Mouse (Mus musculus) liver, adult (tissue): ENCODE measurements around the gene Tex29.

Experiments used
- GATA4 ChIP-seq: IDR thresholded peaks from 2 replicates; pipeline ENCODE4 v1.6.1; 2014; ENCODE audit warnings: mild to moderate bottlenecking, low read length; ENCODE audit not compliant: insufficient replicate concordance

Tex29 gene

DNA sequence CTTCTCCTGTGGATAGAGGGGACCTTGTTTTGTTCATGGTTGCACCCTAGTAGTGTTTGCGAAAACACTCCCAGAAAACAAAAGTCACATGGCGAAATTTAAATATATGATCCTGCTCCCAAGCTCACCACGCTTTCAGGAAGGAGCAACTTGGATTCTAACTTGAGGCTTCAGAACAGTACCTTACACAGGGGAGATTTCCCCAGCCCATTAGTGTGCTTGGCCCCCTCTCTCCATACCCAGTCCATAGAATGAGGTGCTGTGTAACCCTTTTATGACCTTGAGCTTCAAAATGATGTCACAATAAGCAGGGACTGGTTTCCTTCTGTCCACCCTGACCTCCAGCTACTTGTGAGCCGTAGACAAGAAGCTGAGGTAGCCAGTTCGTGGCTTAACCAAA, at the start of gene Tex29:
TSS of gene Tex29 (plus strand) at position 301 of the 400 bp plus-strand sequence.
- no peak for TF ChIP-seq GATA4

DNA sequence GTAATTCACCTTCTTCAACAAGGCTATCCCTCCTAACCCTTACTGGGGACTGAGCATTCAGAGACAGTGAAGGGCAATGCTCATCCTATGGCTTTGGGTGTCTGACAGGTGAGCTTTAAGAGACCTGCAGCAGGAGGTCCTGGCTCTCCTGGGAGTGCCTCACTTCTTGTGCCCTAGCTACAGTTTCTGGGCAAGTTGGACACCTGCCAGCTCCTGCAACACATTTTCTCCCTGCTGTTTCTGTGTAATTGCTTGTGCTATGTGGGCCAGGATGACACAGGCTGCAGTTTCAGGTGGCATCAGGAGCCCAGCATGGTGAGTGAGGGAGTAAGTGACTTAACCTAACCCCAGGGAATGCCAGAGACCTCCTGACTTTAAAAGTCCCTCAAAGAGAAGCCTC, 45.3 kb upstream of the Tex29 start:
- no peak for TF ChIP-seq GATA4

DNA sequence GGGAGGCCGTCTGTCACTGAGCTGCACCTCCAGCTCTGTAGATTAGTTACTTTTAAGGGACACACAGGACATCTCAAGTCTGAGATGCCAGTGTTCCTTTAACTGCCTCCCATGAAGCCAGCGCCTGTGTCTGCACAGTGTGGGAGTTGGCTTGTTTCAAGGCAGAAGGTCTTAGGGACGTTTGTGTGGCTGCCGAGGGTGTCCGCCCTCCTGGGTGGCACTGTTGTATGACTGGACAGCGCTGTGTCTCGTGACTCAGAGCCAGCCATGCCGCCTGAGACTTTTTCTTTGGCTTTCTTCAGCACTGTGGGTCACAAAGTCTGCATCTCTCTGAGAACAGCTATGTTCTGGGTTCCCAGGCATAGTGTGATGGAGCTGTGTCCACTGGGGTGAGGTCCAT, 43.1 kb upstream of the Tex29 start:
- TF ChIP-seq GATA4 = no peak

DNA sequence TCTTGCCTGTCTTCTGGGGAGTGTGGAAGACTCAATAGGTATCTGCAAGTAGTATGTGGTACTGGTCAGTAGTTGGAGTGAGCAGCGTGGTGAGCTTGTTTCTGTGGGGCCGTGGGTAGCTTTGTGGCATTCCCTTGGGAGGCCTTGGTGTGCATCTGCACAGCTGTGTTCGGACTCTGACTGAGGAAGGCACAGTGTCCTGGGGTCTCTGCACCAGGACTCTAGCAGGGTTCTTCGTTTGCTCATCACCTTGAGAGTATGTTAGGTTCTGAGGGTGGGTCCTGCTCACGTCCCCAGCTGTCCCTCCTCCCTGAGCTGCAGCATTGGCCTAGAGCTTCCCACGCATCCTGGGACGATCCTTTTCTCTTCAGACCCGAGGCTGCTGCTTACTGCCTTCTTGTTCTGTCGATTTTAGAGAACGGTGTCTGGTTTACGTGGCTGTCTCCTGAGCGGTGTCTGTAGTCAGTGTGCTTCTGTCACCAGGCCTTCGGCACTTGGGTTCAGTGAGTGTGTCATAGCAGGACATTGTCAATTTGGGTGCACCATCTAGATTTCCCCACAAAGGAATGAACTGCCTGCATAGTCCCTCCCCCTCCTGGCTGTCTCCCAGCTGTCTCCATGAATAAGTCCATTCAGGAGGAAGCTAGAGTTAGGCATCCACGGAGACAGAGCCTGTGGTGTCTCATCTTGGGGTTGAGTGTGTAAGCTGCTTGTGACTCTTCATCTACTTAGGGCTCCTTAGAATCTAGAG, 42.4 kb upstream of the Tex29 start:
- no peak for TF ChIP-seq GATA4

DNA sequence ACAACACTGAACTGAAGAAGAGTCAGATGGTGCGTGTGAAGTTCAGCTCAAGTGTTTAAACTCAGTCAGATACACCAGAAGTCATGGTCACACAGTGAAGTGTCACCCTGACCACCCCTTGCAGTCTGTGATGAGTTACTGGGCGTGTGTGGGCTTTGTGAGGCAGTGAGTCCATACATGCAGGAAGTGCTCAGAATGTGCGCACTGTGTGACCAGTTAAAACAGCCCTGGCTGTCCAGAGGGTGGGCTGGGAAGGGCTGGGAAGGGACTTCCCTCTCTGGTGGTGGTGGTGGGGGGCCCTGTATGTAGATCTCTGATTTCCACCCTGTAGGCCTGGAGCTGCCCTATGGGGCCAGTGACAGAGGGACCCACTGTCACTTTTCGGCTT, 41.8 kb upstream of the Tex29 start:
- TF ChIP-seq GATA4 = no peak

DNA sequence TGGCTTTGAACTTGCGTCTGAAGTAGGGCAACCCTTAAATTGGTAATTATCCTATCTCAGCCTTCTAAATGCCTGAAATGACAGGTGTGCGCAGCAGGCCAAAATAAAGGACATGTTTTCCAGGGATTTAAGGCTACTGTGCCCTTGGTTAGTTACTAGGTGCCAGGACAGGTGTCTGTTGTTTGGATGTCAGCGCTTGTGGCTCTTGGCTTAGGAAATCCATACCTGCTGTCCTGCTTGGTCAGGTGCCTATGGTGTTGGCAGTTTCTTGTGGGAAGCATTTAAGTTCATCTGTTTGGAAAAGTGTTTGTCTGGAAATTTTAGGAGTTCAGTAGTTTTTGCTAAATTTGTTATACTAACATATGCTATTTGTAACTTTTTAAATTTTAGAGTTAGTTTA, 41.2 kb upstream of the Tex29 start:
- no peak for TF ChIP-seq GATA4

DNA sequence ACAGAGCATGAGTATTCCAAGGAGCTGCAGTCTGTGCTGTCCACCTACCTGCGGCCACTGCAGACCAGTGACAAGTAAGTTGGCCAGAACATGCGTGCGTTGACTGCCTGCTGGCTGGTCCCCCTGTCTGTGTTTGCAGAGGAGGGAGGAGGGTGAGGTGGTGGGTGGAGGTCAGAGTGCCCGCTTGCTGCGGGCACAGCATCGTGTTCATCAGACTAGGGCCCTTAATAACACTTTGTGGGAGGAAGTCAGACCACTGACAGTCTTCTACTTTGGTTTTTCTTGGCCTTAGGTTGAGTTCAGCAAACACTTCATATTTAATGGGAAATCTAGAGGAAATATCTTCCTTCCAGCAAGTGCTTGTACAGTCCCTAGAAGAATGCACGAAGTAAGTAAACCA, 39.8 kb upstream of the Tex29 start:
- TF ChIP-seq GATA4 = no peak

DNA sequence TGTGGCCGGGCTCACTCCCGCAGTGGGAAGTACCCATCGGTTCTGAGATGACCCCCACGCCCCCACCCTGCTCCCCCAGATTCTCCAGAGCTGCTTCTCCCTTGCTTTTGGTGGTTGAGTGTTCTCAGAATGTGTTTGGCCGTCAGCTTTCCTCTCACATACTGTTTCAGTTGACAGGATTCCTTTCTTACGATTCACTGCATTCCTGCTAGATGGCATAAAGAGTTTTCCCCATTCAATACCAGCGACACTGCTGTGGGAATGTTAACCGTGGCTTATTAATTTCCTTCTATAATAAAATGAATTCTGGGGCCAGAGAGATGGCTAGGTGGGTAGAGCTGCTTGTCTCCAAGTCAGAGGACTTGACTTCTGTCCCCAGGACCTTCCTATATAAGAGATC, 38.7 kb upstream of the Tex29 start:
- no peak for TF ChIP-seq GATA4

DNA sequence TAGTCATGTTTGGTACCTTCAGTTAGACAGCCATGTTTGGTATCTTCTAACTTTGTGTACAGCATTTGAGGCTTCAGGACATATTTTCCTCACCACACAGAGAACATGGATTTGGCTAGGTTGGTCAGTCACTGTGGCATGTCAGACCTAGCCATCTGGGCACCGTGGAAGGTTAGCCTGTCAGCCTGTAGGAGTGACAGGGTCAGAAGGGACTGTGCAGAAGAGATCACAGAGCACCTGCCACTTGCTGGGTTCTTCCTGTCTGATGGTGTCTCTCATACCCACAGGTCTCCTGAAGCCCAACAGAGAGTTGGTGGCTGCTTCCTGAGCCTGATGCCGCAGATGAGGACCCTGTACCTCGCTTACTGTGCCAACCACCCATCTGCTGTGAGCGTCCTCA, 35.4 kb upstream of the Tex29 start:
- TF ChIP-seq GATA4 = no peak

DNA sequence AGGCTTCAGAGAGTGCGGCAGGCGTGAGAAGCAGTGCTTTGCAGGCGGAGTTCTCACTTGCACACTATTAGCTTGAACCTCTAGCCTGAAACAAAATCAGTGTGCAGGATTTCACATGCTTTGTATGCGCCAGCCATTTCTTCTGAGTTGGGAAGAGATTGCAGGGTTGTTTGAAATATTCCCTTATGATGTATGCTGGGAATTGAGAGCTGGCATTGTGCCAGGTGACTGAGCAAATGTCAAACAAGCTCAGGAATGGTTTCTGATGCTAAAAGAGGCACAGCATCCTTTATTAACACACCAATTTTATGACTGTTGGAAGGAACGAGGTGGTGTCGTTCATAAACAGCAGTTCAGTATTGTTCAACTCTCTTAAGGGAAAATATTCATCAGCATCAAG, 34.0 kb upstream of the Tex29 start:
- TF ChIP-seq GATA4 = no peak

DNA sequence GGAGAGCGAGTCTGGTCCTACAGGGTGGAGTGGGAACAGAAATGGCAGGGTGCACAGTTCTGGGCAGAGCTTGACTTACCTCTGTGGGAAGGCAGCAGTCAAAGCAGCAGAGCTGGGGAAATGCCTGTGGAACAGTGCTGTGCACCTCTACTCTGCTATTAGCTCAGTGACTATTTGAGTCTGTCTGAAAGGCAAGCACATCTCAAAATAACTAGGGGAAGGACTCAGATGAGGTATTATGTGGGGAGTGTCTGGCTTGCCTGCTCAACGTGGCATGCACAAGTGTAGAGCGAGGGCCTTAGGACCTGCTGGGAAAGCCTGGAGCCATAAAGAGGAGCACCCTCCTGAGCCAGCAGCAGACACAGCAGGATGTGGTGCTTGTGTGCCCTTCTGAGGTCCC, 32.9 kb upstream of the Tex29 start:
- no peak for TF ChIP-seq GATA4

DNA sequence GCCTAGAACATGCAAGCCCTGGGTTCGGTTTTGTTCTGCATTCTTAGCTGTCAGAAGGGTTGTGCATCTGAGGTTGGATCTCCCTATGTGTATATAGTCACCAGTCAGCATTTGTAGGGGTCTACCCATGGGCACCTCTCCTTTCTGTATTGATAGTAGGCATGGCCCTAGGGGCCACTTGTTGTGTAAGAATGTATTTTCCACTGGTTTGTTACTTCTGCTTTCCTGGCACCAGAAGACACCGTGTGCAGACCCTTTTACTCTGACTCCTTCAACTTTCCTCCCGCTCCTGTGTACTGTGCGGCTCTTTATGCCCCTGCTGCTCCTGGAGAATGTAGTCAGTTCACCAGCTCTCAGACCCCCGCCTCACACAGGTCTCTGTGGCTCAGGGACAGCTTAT, 32.2 kb upstream of the Tex29 start:
- no peak for TF ChIP-seq GATA4

DNA sequence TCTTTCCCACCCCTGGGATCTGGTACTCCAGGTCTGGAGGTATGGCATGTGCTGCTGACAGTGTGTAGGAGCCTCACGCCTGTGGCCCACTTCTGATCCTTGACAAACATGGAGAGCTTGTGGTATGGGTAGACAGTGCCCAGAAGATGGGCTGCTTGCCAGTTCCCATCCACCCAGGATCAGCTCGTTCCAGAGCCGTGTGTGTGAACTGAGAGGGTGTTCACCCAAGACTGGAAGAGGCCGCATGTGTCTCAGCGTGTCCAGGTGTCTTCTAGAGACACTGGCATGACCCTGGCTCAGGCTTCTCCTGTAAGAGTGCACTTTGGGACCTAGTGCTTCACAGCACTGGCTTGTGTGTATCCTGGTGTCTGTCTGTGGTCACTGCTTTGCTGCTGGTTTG, 29.8 kb upstream of the Tex29 start:
- TF ChIP-seq GATA4 = no peak

DNA sequence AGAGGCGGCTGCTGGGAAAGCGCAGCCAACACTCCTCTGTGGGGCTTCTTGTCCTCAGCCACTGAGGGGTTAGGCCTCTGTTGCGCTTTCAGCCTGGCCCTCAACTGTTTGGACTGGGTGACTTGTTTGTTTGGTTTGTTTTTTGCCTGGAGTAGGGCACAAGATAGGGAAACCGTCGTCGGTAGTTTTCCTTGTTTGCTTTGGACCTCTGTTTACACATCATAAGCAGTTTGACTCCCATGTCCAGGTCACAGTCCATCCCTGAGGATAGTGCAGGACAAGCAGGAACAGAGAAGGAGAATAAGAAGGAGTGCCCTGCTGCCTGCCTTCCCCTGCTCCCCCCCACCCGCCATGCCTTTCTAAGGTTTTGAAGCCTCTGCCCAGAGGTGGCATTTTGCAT, 26.5 kb upstream of the Tex29 start:
- peak; percentile 16; the same call in 1 of the 2 replicates for TF ChIP-seq GATA4

DNA sequence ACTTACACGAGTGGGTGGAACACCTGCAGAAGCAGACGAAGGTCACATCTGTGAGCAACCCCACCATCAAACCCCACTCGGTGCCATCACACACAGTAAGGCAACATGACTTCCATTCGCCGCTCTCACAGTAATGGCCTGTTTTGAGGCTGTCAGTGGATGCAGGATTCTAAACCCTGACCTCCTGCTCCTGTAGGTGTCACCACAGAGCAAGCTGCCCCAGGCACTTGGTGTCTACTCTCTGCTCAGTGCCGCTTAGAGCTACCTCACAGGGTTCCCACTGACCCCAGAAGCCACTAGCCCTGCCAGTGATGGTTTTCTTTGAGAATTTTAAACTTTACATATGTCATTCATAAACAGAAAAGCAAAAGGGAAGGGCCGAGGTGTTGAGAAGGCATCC, 25.1 kb upstream of the Tex29 start:
- no peak for TF ChIP-seq GATA4

DNA sequence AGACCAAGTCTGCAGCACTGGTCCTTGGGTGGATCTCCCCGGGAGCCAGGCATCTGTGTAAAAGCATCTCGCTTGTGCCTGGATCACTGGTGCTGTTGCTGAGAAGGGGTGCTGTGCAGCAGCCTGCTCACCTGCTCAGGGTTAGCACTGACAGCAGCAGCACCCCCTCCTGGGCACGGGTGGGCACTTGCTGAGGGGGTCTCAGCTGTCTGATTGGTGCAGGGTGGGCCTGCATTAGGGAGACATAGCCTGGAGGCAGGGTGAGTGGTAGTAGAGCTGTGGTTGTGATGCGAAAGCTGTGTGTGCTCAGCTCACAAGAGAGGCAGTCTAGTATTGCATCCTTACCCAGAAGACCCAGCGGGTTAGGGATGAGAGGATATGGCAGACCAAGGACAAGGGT, 20.1 kb upstream of the Tex29 start:
- no peak for TF ChIP-seq GATA4

DNA sequence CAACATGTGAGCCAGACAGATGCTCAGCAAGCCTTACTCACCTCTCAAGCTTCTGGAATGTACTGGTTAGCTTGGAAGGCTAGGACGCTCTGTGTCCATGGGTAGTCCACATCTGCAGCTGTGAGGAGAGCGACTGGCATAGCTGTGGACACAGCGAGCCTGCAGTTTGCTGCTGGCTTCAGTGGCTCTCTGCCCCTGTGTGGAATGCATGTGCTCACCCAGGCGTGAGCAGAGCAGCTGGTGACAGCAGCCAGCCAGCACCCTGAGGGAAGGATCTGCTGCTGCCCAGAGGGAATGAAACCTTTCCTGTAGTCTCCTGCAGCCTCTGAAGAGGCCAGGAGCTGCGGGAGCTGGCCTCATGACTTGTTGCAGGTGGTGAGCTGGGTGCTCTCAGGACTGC, 19.7 kb upstream of the Tex29 start:
- no peak for TF ChIP-seq GATA4

DNA sequence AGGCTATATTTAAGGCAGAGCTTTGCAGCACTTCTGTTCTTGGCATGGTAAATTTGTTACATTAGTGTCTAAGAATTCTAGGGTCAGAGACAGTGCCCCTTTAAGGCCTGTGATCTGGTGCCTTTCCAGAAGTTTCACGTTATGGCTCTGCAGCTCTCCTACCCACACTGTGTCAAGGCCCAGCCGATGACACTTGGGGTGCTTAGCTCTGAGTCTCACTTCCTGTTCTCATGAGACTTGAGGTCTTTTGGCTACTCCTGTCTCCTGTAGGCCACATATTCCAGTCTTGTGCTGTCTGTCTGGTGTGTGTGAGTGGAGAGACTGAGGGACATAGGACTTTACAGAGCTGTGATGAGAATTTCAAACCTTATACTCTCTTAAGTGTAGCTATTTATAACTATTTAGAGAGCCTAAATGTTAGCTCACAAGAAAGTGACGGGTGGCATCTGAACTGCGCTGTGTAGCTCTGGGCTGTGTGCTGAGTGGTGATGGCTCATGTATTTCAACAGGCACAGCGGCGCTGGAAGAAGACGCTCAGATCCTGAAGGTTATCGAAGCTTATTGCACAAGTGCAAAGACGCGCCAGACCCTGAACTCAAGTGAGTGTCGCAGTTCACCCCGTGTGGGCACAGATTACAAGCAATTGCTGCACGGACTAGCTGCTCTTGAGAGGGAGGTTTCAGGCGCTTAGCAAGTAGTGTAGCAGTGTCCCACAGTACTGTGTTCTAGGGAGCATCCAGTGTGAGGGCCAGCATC, 18.6 kb upstream of the Tex29 start:
- TF ChIP-seq GATA4 = no peak
